27 mouse cellular contexts compared by ENCODE assay signal in genomic region chr14:59960961-59961360, GRCm38 (mm10).
DNase-seq lines count a peak whose midpoint lies in the region; ATAC-seq and TF ChIP-seq lines count a peak whose summit lies in the region.
"Had no signal": no experiment of that assay in that cellular context is flagged by ENCODE, and none has a peak within 500 bp of the region (broad histone marks: within the 10 kb centered on the region; RNA-seq: fewer than 3 reads in every experiment).

No protein-coding gene starts in this region.

- in situ Hi-C loops in ES-E14 (cut with MboI; ENCODE audit: low sequenced_read_pairs in 2 of 2, unreplicated experiment in 2 of 2), result no loop called here

- H3K27me3 ChIP-seq in forebrain, embryonic 13.5 days, result 0 out of 2 replicates have a peak, but pooled peaks cover 2% of the 10 kb centered on the region
- no peaks in the 10 kb centered on the region for H3K27me3 ChIP-seq in forebrain, postnatal 0 days (ENCODE audit: insufficient read depth, low read length)
- H3K27me3 ChIP-seq in kidney, embryonic 15.5 days, result peaks cover 4% of the 10 kb centered on the region; the same call in 1 of the 2 replicates
- H3K27me3 ChIP-seq: embryonic facial prominence, embryonic 12.5 days; hindbrain, embryonic 13.5 days; limb, embryonic 13.5 days; lung, embryonic 15.5 days had no signal

- no peak for TF ChIP-seq CTCF in forebrain, postnatal 0 days (IDR thresholded peaks at IDR 0.05; ENCODE audit: low read depth)

- no peaks in the 10 kb centered on the region; the same call in 1 of the 2 replicates for H3K9me3 ChIP-seq in forebrain, embryonic 13.5 days (replicated peaks)
- no peaks in the 10 kb centered on the region for H3K9me3 ChIP-seq in forebrain, postnatal 0 days (ENCODE audit: low read length)
- no peaks in the 10 kb centered on the region for H3K9me3 ChIP-seq in kidney, embryonic 15.5 days (replicated peaks)
- H3K9me3 ChIP-seq in ES-E14 (ENCODE audit: control insufficient read depth, insufficient read depth, low read depth, low read length), result no peaks in the 10 kb centered on the region
- H3K9me3 ChIP-seq: embryonic facial prominence, embryonic 12.5 days; forebrain, embryonic 10.5 days; heart, embryonic 10.5 days; hindbrain, embryonic 13.5 days; limb, embryonic 13.5 days; lung, embryonic 15.5 days; midbrain, embryonic 10.5 days had no signal

- WGBS in forebrain, embryonic 13.5 days, result 27% methylated on average over 9 of the region's 9 CpGs
- WGBS in forebrain, postnatal 0 days, result 29% methylated on average over 9 of the region's 9 CpGs
- 23% methylated on average over 9 of the region's 9 CpGs for WGBS in kidney, embryonic 15.5 days

- no peaks in the 10 kb centered on the region for H3K36me3 ChIP-seq in forebrain, embryonic 13.5 days (ENCODE audit: poor library complexity, severe bottlenecking)
- no peaks in the 10 kb centered on the region for H3K36me3 ChIP-seq in forebrain, postnatal 0 days (ENCODE audit: insufficient read depth)
- no peaks in the 10 kb centered on the region for H3K36me3 ChIP-seq in kidney, embryonic 15.5 days
- H3K36me3 ChIP-seq in ES-E14 (ENCODE audit: control insufficient read depth, insufficient read depth, low read length, poor library complexity, severe bottlenecking), result no peaks in the 10 kb centered on the region
- H3K36me3 ChIP-seq: embryonic facial prominence, embryonic 12.5 days; forebrain, embryonic 10.5 days; heart, embryonic 10.5 days; hindbrain, embryonic 13.5 days; limb, embryonic 13.5 days; lung, embryonic 15.5 days; midbrain, embryonic 10.5 days had no signal

- peaks cover 28% of the 10 kb centered on the region for H3K4me1 ChIP-seq in forebrain, embryonic 13.5 days
- no peaks in the 10 kb centered on the region for H3K4me1 ChIP-seq in forebrain, postnatal 0 days (ENCODE audit: insufficient read depth)
- H3K4me1 ChIP-seq in kidney, embryonic 15.5 days, result peaks cover 30% of the 10 kb centered on the region
- H3K4me1 ChIP-seq in ES-E14 (ENCODE audit: control insufficient read depth in 2 of 2, insufficient read depth in 2 of 2, low read length in 2 of 2, poor library complexity in 1 of 2), result no peaks in the 10 kb centered on the region

- H3K27ac ChIP-seq in forebrain, embryonic 13.5 days, result peak overlapping the region; percentile 57
- H3K27ac ChIP-seq in forebrain, postnatal 0 days (ENCODE audit: low read depth, low read length), result no peak overlapping the region
- H3K27ac ChIP-seq in kidney, embryonic 15.5 days, result peak overlapping the region; percentile 81
- no peak overlapping the region for H3K27ac ChIP-seq in ES-E14 (ENCODE audit: insufficient read depth, low read depth, low read length, poor library complexity, severe bottlenecking)
- H3K27ac ChIP-seq: hindbrain, embryonic 13.5 days; layer of hippocampus, adult 2 months; left cerebral cortex, adult 2 months; limb, embryonic 13.5 days; lung, embryonic 15.5 days; midbrain, embryonic 10.5 days had no signal

- ATAC-seq in forebrain, embryonic 13.5 days, result no peak
- ATAC-seq in forebrain, postnatal 0 days, result no peak
- ATAC-seq in kidney, embryonic 15.5 days (replicated peaks; ENCODE audit: low FRiP score), result peak; percentile 85
- ATAC-seq: intestine, postnatal 0 days had no signal

- no peak for DNase-seq in forebrain, postnatal 0 days
- DNase-seq in kidney, postnatal 36 days, result no peak
- no peak for DNase-seq in ES-E14 (ENCODE audit: low read depth, low spot score)
- peak; percentile 40 for DNase-seq in retina, embryonic 14.5 days (ENCODE audit: low spot score)
- no peak for DNase-seq in adrenal gland, postnatal 14 days
- DNase-seq: adrenal gland, postnatal 36 days; cerebellum, adult 8-10 months; cerebellum, postnatal 36 days; gastrocnemius, postnatal 14 days; heart, postnatal 36 days; kidney, postnatal 14 days; right cerebral cortex, postnatal 25 days; spleen, adult 18-20 months; thymus, postnatal 14 days had no signal

- H3K9ac ChIP-seq in forebrain, embryonic 13.5 days, result no peak overlapping the region
- H3K9ac ChIP-seq in forebrain, postnatal 0 days, result no peak overlapping the region
- 0 out of 2 replicates have a peak overlapping the region, but pooled peaks have one; percentile 4 for H3K9ac ChIP-seq in kidney, embryonic 15.5 days
- no peak overlapping the region for H3K9ac ChIP-seq in ES-E14 (ENCODE audit: insufficient read depth, low read depth, low read length, poor library complexity, severe bottlenecking)
- H3K9ac ChIP-seq: embryonic facial prominence, embryonic 12.5 days; hindbrain, embryonic 13.5 days; limb, embryonic 13.5 days; lung, embryonic 15.5 days had no signal

- no peak overlapping the region for H3K4me3 ChIP-seq in forebrain, embryonic 13.5 days
- H3K4me3 ChIP-seq in forebrain, postnatal 0 days (ENCODE audit: low read depth, low read length), result no peak overlapping the region
- H3K4me3 ChIP-seq in kidney, embryonic 15.5 days (replicated peaks), result no peak overlapping the region
- no peak overlapping the region for H3K4me3 ChIP-seq in ES-E14 (ENCODE audit: insufficient read depth in 1 of 2, low read depth in 1 of 2, low read length in 2 of 2, poor library complexity in 1 of 2, severe bottlenecking in 1 of 2)
- H3K4me3 ChIP-seq: embryonic facial prominence, embryonic 12.5 days; forebrain, embryonic 10.5 days; heart, embryonic 10.5 days; hindbrain, embryonic 13.5 days; layer of hippocampus, adult 2 months; left cerebral cortex, adult 2 months; limb, embryonic 13.5 days; lung, embryonic 15.5 days; midbrain, embryonic 10.5 days had no signal

- no peak overlapping the region for H3K4me2 ChIP-seq in forebrain, embryonic 13.5 days
- H3K4me2 ChIP-seq in forebrain, postnatal 0 days (ENCODE audit: low read depth), result no peak overlapping the region
- peak overlapping the region; percentile 39 for H3K4me2 ChIP-seq in kidney, embryonic 15.5 days
- H3K4me2 ChIP-seq: embryonic facial prominence, embryonic 12.5 days; hindbrain, embryonic 13.5 days; limb, embryonic 13.5 days; liver, embryonic 11.5 days; lung, embryonic 15.5 days had no signal

TF ChIP-seq in ES-E14, 5 proteins besides CTCF, POLR2A, EP300 and RAD21:
- TF ChIP-seq ZNF384 (IDR thresholded peaks at IDR 0.05; ENCODE audit: low read depth, low read length) (peak; percentile 36; the same call in 1 of the 2 replicates), HCFC1 (IDR thresholded peaks at IDR 0.05; ENCODE audit: borderline replicate concordance, insufficient read depth, low read length) (no peak), MAFK (IDR thresholded peaks at IDR 0.05; ENCODE audit: insufficient read depth, low read depth, low read length) (no peak), ZC3H11A (IDR thresholded peaks at IDR 0.05; ENCODE audit: borderline replicate concordance, low read depth, low read length) (no peak), CHD2 (IDR thresholded peaks at IDR 0.05; ENCODE audit: low read depth, low read length) (no peak)

Comparison
In these comparisons a context has a peak if more than half of its experiments do, and no peak if none do; other contexts are left out.
1. H3K27ac ChIP-seq: peak in forebrain, embryonic 13.5 days (single experiment) and kidney, embryonic 15.5 days (single experiment); none in forebrain, postnatal 0 days (single experiment) and ES-E14 (single experiment).